Mouse (Mus musculus) cerebellum, adult 9-11 months (tissue): Measurements from ENCODE around the gene Hspa1b.
"Not testable (repeated sequence)": the region's sequence is repeated elsewhere in the genome, so short reads cannot be mapped to it uniquely, and the experiment has no call there.

ENCODE experiments used
- DNase-seq: peaks from one replicate; pipeline ENCODE4 v3.0.0; 2022

Hspa1b gene

DNA sequence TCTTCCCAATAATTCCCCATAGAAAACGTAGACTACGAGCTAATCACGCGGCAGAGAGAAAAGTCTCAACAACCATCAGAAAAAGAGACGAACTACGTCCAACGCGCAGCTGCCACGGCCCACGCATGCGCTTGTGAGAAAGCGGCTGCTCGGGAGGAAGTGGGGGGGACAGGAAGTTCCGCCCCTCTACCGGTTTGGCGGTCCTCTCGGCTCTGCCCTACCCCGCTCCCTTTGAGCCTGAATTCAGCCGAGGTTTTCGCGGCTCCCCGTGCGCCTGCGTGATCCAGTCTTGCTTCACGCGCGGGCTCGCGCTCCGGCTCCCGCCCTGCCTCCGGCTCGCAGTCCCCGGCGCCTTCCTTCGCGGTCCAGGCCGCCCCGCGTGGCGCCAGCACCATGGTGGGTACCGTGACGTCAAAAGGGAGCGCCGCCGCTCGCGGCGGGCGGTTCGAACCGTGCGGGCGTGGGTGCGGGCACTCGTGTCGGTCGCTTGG is 22.7 kb upstream of the Hspa1b start, which contains the start of gene Lsm2:
Lsm2 (plus strand) TSS at position 173 of the 491 bp plus-strand sequence.
- peak; percentile 94 for DNase-seq

DNA sequence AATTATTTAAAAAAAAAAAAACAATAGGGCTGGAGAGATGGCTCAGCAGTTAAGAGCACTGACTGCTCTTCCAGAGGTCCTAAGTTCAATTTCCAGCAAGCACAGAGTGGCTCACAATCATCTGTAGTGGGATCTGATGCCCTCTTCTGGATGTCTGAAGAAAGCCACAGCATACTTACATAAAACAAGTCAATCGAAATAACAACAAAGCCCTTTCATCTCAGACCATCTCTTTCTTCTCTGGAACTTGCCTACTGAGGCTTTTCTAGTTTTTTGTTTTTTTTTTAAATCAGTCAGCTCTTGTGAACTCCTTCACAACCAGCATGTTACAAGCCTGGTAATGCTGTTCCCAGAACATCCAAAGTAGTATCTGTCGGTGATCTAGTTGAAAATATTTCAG is 21.6 kb upstream of the Hspa1b start:
- DNase-seq, result no peak

DNA sequence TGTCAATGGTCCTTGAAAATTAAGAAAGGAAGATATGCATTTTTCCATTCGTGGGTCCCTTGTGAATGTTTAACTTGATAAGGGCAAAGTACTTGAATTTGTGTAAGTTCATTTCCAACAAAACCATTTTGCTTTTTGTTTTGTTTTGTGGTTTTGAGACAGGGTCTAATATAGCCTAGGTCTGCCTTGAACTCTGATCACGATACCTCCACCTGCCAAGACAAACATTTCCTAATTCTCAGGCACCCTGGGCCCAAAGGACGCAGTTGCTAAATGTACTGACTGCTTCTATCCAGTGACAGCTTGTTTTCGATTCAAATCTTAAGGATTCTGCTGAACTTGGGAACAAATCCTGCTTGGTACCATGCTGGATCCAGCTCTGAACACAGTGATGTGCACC is 20.6 kb upstream of the Hspa1b start:
- no peak for DNase-seq

DNA sequence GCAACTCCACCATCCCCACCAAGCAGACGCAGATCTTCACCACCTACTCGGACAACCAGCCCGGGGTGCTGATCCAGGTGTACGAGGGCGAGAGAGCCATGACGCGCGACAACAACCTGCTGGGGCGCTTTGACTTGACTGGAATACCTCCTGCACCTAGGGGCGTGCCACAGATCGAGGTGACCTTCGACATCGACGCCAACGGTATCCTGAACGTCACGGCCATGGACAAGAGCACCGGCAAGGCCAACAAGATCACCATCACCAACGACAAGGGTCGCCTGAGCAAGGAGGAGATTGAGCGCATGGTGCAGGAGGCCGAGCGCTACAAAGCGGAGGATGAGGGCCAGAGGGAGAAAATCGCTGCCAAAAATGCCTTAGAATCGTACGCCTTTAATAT is 19.2 kb upstream of the Hspa1b start:
- no peak for DNase-seq

DNA sequence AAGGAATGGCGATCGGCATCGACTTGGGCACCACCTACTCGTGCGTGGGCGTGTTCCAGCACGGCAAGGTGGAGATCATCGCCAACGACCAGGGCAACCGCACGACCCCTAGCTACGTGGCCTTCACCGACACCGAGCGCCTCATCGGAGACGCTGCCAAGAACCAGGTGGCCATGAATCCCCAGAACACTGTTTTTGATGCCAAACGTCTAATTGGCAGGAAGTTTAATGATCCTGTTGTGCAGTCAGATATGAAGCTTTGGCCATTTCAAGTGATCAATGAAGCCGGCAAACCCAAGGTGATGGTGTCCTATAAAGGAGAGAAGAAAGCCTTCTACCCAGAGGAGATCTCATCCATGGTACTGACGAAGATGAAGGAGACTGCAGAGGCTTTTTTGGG is 18.0 kb upstream of the Hspa1b start:
- DNase-seq, result no peak

DNA sequence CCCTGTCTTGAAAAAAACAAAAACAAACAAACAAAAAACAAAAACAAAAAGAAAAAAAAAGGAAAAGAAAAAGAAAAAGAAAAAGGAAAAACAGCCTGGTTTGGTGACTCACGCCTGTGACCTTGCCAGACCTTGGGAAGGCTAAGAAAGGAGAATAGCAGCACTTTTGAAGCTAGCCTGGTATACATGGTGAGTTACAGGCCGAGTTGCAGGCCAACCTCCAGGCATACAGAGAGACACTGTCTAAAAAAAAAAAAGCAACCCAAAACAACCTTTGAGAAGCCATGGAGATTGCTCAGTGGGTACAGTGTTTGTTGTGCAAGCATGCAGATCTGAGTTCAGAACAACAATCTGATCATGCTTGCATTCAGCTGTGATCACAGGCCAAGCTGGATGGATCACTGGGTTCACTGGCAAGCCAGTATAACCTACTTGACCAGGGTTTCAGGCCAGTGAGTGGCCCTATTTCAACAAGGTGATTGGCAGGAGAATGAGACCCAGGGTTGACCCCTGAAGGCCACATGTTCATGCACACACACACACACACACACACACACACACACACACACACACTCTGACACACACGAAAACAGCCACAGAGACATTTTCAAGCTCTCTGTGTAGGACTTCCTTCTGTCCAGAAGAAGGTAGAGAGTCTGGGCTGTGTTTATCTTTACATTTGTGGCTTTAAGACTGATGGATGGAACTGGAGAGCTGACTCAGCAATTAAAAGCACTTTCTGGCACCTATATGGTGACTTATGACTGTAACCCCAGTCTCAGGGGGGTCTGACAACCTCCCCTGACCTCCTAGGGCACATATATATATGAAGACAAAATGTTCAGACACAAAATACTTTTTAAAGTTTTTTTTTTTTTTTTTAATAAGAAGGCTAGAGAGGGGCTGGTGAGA is 16.8 kb upstream of the Hspa1b start:
- DNase-seq, result no peak

DNA sequence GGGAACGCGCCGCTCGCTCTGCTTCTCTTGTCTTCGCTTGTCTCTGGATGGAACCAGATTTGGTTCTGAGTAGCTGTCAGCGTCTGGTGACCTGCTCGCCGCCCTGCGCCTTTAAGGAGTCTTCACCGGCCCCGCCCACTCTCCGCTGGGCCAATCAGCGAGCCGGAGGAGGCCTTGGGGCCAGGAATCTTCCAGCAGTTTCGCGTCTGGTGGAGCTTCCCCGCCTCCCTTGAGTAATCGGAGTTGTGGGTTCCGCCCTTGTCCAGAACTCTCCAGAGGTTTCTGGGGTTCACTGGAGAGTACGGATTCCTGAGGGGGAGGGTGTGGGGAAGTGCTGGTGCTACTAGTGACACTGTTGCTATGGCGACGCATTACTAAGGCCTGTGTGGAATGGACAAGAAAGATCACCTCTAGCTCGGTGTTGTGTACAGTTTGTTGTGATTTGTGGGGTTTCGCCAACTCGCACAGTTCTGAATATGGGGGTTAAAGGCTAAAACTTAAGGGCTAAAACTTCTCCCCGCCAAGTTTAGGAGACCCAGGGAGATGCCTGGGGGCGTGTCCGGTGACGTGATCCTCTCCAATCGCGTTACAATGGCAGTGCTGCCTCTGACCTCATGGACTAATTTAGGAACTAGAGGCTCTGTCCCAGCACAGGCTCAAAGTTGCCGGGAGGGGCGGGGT is 13.2 kb upstream of the Hspa1b start, which contains the start of the genes Hspa1a and Hspa1l:
Hspa1a (minus strand) TSS at position 88 of the 681 bp plus-strand sequence.
Hspa1l (plus strand) TSS at position 635 of the 681 bp plus-strand sequence.
- peak; percentile 86 for DNase-seq

DNA sequence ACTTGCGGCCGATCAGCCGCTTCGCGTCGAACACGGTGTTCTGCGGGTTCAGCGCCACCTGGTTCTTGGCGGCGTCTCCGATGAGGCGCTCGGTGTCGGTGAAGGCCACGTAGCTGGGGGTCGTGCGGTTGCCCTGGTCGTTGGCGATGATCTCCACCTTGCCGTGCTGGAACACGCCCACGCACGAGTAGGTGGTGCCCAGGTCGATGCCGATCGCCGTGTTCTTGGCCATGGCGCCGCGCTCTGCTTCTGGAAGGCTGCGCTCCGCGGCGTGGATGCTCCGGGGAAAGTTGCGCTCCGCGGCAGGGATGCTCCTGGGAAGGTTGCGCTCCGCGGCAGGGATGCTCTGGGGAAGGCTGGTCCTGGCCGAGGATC is 12.6 kb upstream of the Hspa1b start:
- not testable (repeated sequence) for DNase-seq

DNA sequence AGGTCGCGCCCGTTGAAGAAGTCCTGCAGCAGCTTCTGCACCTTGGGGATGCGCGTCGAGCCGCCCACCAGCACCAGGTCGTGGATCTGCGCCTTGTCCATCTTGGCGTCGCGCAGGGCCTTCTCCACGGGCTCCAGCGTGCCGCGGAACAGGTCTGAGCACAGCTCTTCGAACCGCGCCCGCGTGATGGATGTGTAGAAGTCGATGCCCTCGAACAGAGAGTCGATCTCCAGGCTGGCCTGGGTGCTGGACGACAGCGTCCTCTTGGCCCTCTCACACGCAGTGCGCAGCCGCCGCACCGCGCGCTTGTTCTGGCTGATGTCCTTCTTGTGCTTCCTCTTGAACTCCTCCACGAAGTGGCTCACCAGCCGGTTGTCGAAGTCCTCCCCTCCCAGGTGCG is 11.8 kb upstream of the Hspa1b start:
- DNase-seq, result not testable (repeated sequence)

DNA sequence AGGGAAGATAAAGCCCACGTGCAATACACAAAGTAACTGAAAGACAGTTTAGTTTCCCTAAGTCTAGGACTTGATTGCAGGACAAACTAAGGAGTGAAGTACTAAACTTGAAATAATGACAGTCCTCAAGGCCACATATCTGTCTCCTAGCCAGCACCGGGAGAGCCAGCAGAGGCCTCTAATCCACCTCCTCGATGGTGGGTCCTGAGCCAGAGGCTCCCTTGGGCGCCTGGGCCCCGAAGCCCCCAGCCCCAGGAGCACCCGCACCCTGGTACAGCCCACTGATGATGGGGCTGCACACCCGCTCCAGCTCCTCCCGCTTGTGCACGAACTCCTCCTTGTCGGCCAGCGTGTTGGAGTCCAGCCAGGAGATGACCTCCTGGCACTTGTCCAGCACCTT is 10.8 kb upstream of the Hspa1b start, which contains the start of gene Gm20481:
Gm20481 (plus strand) TSS at position 91 of the 400 bp plus-strand sequence.
- not testable (repeated sequence) for DNase-seq

DNA sequence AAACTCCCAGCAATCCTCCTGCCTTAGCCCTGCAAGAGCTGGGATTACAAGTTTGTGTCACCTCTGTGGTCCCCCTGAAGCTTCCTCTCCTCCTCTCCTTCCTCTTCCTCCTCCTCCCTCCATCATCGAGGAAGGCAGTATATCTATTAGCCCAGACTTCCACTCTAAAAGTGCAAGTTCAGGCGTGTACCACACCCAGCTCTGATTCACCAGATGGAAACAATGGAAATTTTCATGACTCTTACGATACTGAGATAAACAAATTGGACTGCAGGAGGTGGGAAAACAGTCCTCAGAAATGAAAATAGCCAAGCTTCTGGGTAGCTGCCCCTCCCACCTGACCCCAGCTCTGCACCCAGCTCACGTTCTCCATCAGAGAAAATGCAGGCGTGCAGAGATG is 6.6 kb upstream of the Hspa1b start:
- no peak for DNase-seq

DNA sequence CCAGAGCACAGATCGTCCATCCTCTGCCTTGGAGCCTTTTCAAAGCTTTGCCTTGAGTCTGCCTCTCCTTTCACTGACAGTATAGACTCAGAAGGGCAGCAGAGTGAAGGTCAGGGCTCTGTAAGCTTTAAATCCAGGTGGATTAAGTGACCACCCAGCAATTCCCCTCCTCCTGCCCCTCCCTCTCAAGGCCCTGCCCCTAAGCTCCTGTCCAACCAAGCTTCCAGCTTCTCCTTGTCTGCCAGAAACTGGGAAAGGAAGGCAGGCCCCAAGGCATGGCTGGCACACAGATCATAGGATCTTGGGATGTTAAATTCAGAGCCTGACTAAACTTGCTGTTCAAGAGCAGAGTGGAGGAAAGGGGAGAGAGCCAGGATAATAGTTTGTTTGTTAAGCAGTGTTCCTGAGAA is 5.6 kb upstream of the Hspa1b start:
- DNase-seq, result no peak

DNA sequence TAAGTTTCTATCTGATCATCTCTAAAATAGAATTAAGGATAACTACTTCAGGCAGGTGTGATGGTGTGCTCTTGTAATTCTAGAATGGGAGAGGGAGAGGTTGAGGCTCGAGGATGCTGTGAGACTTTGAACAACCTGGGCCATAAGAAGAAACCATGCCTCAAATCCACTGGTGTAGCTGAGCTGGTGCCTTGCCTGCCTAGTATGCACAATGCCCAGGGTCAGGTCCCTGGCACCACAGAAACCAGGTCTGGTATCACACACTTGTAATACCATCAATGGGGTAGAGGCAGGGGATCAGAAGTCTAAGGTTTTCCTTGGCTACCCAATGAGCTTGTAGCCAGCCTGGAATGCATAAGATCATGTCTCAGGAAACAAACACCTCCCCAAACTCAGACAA is 3.8 kb upstream of the Hspa1b start:
- no peak for DNase-seq

DNA sequence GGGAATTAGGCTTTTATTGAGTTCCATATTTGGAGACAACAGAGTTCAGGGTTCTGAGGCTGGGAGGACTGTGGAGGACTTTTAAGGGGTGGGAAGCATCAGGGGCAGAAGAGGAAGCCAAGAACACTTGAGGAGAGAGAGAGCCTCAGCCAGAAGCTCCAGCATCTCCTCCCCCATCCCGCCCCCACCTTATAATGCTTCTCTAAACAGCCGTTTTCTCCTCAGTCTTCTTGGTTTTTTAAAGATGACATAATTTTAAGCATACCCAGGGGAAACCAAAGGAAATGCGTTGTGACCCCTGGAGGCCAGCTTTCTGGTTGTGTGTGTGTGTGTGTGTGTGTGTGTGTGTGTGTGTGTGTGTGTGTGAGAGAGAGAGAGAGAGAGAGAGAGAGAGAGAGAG is 3.1 kb upstream of the Hspa1b start:
- DNase-seq, result no peak

DNA sequence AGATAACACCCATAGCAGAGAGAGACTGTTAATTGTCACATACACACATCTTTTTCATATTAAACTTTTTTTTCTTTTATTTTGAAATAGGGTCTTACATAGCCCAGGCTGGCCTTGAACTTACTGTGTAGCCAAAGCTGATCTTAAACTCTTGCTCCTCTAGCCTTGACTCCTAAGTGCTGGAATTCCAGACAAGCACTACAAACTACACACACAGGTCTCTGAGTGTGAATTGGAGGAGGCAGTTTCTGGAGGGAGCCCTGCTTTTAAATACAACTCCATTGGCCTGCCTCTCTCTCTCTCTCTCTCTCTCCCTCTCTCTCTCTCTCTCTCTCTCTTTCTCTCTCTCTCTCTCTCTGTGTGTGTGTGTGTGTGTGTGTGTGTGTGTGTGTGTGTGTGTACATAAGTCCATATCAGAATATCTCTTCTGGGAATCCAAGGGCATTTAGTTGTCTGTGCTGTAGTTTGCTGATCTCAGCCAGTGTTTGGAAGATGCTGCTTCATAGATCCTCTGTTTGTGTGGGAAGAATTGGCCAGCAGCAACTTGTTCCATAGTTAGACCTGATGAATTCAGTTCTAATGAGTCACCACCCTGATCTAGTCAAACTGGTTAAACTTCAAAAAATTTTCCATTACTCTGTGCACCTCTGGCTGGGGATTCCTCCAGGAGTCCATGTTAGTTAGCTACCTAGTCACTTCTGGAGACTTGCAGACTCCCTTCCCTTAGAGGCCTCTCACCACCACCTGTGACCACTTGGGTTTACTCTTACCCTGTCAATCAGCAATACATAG is 1.9 kb upstream of the Hspa1b start:
- DNase-seq, result no peak

DNA sequence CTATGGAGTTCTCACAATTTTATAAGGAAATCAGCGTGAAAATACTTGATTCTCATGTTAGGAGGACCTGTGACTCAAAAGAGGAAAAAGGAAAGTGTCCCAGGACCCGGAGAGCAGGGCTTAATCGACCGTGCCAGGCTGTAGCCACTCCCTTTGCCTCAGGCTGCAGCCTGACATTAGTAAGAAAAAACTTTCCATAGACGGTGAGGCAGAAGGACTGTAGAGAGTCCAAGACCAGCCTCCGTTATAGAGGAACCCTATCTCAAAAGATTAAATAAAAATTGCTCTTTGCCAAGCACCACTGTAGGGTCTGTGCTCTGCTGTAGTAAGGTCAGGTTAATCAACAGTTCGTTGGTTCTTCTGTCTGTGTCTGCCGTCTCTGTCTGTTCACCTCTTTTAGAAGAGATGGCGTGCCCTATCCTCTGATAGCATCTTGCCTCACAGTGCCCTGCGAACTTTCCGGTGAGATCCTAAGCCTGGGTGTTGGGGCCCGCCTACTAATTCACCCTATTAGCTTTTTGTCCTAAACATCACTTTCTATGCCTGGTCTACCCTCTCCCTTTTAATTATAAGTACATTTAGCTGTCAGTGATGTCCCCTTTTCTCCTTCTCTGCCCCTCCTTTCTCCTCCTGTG is 960 bp upstream of the Hspa1b start:
- DNase-seq, result no peak

DNA sequence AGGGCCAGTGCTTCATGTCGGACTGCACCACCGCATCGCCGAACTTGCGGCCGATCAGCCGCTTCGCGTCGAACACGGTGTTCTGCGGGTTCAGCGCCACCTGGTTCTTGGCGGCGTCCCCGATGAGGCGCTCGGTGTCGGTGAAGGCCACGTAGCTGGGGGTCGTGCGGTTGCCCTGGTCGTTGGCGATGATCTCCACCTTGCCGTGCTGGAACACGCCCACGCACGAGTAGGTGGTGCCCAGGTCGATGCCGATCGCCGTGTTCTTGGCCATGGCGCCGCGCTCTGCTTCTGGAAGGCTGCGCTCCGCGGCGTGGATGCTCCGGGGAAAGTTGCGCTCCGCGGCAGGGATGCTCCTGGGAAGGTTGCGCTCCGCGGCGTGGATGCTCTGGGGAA is 306 bp downstream of the Hspa1b start:
- DNase-seq, result not testable (repeated sequence)

DNA sequence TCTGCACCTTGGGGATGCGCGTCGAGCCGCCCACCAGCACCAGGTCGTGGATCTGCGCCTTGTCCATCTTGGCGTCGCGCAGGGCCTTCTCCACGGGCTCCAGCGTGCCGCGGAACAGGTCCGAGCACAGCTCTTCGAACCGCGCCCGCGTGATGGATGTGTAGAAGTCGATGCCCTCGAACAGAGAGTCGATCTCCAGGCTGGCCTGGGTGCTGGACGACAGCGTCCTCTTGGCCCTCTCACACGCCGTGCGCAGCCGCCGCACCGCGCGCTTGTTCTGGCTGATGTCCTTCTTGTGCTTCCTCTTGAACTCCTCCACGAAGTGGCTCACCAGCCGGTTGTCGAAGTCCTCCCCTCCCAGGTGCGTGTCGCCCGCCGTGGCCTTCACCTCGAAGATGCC is 1.1 kb downstream of the Hspa1b start:
- DNase-seq, result not testable (repeated sequence)

DNA sequence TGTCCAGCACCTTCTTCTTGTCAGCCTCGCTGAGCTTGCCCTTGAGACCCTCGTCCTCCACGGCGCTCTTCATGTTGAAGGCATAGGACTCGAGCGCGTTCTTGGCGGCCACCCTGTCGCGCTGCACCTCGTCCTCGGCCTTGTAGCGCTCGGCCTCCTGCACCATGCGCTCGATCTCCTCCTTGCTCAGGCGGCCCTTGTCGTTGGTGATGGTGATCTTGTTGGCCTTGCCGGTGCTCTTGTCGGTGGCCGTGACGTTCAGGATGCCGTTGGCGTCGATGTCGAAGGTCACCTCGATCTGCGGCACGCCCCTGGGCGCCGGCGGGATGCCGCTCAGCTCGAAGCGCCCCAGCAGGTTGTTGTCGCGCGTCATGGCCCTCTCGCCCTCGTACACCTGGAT is 1.7 kb downstream of the Hspa1b start:
- not testable (repeated sequence) for DNase-seq

DNA sequence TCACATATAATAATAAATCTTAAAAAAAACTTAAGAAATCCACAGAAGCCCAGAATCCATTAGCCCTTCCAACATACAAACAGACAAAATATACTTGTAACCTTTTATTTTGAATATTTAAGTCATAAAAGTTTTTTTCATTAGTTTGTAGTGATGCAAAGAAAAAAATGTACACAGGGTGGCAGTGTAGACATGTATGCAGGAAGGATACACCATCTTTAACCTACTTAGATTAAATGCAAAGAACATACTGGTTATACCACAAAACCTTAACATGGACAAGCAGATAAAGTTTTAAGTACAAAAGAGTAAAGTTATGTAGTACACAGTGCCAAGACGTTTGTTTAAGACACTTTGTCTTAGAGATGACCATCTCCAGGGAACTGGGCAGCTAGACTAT is 2.7 kb downstream of the Hspa1b start:
- DNase-seq, result no peak

DNA sequence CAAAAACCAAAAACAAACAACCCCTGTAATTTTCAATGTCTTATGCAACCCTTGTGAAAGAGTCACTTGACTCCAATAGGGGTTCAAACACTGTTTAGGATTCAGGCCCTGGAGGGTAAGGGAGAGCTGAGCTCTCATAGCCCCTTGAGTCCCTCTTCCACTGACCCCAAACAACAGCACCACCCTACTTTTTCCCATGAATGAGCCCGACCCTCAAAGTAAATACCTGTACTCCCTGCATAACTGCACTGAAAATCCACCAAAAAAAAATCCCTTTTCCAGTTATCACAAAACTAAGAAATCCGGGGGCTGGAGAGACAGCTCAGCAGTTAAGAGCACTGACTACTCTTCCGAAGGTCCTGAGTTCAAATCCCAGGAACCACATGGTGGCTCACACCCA is 3.2 kb downstream of the Hspa1b start:
- DNase-seq, result no peak

DNA sequence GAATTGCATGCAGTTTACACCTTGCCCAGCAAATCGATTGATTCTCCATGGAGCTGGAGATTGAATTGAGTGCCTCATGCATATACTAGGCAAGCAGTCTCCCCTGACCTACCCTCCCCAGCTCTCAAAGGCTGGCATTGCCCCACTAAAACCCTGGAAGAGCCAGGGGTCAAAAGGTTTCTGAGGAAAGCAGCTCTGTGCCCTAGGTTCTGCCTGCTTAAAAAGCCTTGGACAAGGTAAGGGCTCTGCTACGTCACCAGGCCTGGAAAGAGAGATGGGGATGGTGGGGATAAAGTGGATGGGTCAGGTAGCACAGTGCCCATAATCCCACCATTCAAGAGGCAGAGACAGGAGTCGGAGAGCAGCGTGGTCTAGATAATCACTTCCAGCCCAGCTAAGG is 4.2 kb downstream of the Hspa1b start:
- no peak for DNase-seq
